Mouse (Mus musculus) left cerebral cortex, postnatal 14 days (tissue): ENCODE data around the gene Cmtm8. TPM values are rescaled to one million over a fixed set of nuclear protein-coding genes. Genes with fewer than 3 reads are reported as not detected.

ENCODE experiments used
- DNase-seq, 2 experiments: peaks; one replicate each; pipeline ENCODE4 v3.0.0; 2021 to 2022; ENCODE audit warnings: low spot score in 2 of 2, mixed read lengths in 1 of 2
- intact Hi-C: fragments of 180-260 bp; cut with DNase I; formaldehyde crosslinking; loops from one replicate; pipeline ENCODE4 v1.15.1; 2025
- long read RNA-seq, 2 experiments: library from polyadenylated mRNA; stranded (forward); transcript quantifications; one replicate each; pipeline ENCODE4 v2.0.0; 2021
- total RNA-seq, 2 experiments: library from RNA; stranded (reverse); gene quantifications; 2 replicates each; pipeline ENCODE4 v1.2.3; 2021

The Cmtm8 gene
- 1 to 10 TPM; 1.6 to 2.3 TPM for total RNA-seq
- long read RNA-seq, experiment 1, partial matches to known transcripts = 0 of 1 reads
- long read RNA-seq, experiment 1, other reads (novel, unspliced or antisense) = 1 of 1 reads
- long read RNA-seq, experiment 2, partial matches to known transcripts = 0 of 1 reads
- long read RNA-seq, experiment 2, other reads (novel, unspliced or antisense) = 0 of 1 reads

DNA sequence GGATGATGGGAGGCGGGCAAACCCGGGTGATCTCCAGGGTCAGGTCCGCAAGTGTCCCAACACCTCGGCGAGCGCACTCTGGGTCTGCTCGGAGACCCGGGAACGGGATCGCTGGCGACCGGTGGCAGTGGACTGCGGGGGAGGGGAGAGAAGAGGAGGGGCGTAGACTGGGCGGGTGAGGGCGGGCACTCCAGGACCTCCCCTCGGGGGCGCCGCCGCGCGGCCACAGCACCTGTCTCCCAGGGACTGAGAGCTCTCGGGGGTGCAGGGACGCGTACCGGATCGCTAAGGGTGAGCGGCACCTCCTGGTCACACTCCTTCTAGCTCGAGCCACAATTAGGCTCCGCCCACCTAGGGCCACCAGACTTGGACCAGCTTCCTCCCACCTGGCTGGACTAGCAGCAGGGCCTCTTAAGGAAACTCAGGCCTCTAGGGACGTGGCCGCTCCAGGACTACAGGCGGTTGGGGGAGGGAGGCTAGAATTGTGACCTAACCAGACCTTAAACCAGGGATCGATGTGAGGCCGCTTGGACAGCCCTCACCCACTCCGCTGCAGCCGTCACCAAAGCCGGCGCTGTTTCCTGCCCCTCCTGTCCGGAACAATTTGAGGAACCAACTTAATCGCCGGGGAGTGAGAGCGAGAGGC lies at the start of gene Cmtm8:
Cmtm8 (minus strand) TSS at position 140 of the 646 bp plus-strand sequence.
- peak; percentile 10 to 14 for DNase-seq
- intact Hi-C loops = no loop called here

DNA sequence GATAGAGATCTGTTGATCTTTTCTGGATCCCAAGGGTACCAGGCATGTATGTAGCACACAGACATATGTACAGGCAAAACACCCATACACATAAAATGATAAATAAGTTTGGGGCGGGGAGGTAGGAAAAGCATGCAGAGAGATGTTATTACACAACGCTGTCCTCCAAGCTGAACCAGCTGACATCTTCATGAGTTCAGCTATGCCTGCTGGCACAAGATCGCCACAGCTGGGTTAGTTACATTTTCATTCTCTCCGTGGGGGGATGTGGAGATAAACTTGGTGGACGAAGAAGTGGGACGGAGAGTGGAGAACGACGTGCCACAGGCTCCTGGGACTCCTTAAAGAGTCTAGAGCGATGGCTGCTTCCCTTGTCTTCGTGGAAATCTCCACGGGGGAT lies 49.0 kb upstream of the Cmtm8 start:
- DNase-seq = no peak
- intact Hi-C loops = no loop called here

DNA sequence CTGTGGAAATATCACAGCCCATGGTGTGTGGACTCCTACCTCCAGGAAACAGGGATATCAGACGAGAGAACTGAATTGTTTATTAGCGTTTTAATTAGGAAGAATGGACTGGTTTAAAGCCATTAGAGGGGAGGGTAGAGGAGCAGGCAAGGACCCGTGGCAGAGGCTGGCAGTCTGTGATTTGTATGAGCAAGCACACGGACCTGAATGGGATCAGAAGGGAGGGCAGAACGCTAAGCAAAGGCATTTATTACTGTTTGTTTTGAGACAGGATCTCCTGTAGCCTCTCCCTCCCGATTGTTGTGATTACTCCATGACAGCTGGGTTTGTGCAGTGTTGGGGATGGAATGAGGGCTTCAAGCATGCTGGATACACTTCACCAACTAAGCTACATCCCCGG lies 46.4 kb upstream of the Cmtm8 start:
- DNase-seq = no peak
- intact Hi-C loops = no loop called here

DNA sequence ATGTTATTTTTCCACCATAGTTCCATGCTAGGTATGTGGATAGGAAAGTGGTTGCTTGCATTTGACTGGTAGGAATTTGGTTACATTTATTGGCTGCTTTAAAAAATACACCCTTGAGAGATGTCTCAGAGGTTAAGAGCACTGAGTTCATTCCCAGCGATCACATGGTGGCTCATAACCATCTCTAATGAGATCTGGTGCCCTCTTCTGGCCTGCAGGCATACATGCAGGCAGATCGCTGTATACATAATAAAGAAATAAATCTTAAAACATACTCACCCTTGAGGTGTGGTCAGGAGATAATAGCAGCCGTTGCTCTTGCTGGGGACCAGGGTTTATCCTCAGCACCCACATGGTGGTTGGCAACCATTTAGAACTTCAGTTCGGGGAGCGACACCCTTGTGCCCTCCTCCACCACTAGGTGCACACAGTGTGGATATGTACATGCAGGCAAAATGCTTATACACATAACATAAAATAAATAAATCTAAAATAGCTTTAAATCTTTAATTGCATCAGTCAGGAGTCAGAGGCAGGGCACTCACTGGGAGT lies 45.0 kb upstream of the Cmtm8 start:
- no peak for DNase-seq
- intact Hi-C loops = loop anchor here (5.0 kb wide), 1 partner anchor 72 kb away; no protein-coding TSS in a partner anchor

DNA sequence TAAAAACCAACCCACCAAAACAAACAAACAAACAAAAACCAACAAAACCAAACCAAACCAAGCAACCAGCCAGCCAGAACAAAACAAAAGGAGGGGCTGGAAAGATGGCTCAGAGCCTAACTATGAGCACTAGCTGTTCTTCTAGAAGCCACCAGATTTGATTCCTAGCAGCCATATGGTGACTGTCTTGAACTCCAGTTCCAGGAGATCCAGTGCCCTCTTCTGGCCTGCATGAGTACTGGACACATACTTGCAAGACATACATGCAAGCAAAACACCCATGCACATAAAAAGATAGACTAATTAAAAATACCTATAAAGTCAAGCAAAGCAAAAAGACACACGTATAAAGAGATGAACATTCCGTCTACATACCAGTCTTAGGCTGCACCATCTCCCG lies 43.7 kb upstream of the Cmtm8 start:
- peak; percentile 12 to 50 for DNase-seq
- intact Hi-C loops = loop anchor here (5.0 kb wide), 1 partner anchor 70 kb away; no protein-coding TSS in a partner anchor

DNA sequence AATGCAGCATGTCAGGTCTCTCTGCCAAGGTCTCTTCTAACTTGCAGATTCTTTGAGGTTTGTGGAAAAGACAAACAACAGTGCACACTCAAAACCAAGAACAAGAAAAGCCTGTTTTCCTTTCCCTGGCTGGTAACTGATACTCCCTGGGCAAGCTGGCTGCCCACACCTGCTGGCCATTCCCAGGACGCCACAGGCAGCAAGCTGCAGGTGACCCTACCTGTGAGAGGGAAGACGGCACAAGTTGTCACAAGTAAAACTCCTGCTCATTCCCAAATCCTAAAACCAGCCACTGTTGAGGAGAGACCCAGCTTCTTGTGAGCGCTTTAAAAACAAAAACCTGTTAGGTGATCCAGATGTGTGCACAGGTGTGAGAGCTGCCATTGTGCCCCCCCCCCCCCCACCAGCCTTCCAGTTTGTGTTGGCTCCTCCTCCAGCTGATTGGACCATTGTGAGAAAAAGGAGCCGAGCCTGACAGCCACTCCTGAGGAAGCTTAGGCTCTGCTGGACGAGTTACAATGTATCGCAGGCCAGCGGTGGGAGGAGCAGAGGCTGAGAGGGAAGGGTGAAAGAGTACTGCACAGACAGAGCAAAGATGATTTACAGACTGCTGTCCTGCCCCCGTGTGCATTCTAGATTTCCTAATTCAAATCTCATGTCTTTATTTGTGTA lies 42.2 kb upstream of the Cmtm8 start:
- DNase-seq = no peak
- intact Hi-C loops = loop anchor here (5.0 kb wide), 1 partner anchor 69 kb away; no protein-coding TSS in a partner anchor

DNA sequence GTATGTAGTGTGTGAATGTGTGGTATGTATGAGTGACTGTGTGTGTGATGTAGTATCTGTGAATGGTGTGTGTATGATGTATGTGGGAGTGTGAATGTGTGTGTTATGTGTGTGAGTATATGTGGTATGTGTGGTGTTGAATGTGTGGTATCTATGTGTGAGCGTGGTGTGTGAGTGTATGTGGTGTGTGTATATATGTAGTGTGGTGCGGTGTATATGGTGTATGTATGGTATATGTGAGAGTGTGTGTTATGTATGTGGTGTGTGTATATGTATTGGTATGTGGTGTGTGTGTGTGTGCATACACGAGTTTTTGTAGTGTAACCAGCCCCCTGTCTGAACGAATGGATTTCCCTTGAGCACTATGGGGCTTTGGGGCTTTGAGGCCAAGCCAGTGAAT lies 41.6 kb upstream of the Cmtm8 start:
- DNase-seq = no peak
- intact Hi-C loops = loop anchor here (5.0 kb wide), 1 partner anchor 68 kb away; no protein-coding TSS in a partner anchor

DNA sequence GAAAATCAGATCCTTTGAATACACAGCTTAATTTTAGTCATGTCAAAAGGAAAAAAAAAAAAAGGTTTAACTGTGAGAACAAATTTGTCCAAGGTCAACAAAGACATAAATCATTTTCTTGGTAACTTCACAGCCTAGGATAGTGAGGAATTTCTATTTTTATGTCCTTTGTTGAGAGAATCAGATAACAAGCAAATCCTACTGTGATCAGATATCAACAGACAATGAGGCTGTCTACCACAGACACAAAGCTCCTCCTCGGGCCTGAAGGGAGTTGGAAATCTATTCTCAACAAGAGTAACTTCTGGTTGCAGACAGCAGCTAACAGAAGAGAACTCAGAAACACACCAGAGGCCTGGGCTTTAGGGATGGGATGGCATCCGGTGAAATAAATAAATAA lies 38.0 kb upstream of the Cmtm8 start:
- intact Hi-C loops = no loop called here
- no peak for DNase-seq

DNA sequence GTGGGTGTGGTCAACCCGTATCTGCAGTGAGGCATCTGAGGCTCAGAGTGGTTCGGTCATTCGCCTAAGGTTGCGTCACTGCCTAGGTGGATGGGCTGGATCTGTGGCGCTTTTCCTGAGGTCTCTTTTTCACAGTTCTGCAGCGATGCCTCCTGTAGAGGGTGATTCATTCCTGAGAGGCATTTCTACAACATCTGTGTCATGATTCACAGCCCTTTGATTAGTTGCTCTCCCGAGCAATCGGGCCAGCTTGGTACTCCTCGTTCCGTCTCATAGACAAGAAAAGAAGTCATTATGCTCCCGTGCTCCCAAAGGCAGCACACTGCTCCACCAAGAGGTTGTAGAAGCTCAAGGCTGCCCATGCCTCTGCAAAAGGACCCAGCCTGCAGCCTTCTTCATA lies 11.4 kb upstream of the Cmtm8 start:
- DNase-seq = peak; percentile 32 to 54
- intact Hi-C loops = no loop called here

DNA sequence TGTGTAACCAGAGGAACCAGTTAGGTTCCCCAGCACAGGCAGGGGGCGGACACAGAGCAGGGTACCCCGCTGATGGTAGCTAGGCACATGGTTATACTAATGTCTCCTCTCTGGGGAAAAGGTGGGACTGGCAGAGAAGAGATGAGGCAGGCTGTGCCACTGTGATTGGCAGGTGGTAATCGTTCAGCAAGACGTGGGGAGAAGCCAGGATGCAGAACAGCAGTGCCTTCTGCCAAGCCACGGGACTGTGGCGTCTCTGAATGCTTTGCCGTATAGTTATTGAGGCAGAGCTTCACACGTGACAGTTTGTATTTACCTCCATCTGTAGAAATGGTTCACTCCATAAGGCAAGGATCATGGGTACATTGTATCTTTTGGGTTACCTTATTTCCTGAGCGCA lies 10.7 kb upstream of the Cmtm8 start:
- peak in 1 of 2 experiments; percentile 33 for DNase-seq
- intact Hi-C loops = no loop called here

DNA sequence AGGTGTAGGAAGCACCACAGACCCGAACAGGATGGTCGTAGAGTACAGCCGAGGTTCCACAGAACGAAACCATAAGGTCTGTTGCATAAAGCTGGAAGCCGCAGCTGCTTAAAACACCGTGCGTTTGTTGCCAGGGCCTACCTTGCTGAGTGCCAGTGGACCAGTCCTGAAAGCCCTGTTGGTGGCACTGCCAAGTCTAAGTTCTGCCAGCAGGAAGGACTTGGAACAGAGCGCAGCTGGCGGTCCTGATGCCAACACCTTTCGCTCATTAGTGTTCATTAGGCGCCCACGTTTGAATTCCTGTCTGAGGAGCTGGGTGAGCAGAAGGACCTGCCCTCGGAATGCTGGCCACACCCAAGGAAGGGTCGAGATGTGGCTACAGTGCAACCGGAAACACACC lies 9.4 kb upstream of the Cmtm8 start:
- intact Hi-C loops = no loop called here
- DNase-seq = no peak

DNA sequence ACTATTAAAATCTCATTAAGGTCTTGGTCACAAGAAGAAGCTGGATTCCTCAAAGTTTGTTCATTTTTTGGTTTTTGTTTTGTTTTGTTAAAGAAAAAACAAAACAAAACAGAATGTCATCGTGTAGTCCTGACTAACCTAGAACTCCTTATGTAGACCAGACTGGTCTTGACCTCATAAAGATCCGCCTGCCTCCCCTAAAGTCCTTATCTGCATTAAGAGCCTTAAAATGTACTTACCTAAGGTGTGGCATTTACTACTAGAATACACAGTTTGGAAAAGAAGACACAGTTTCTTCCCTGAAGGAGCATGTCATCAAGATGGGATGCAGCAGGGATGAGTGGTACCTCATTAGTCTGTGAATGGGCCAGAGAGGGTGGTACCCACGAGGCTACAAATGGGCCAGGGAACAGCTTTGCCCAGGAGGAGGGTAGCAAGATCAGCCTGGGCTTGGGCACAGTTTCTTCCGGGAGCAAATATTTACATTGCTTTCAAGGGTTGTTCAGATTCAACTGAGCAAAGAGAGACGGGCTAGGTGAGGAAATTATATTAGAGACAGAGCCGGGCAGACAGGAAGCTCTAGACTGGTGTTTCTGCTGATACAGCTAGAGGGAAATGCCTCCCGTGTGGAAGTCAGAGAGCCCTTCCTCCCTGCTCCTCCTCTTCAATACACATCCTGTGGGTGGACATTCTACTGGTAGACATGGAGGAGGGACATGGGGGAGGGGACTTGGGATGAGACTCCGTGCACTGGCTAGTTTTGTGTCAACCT lies 7.6 kb upstream of the Cmtm8 start:
- DNase-seq = no peak
- intact Hi-C loops = no loop called here

DNA sequence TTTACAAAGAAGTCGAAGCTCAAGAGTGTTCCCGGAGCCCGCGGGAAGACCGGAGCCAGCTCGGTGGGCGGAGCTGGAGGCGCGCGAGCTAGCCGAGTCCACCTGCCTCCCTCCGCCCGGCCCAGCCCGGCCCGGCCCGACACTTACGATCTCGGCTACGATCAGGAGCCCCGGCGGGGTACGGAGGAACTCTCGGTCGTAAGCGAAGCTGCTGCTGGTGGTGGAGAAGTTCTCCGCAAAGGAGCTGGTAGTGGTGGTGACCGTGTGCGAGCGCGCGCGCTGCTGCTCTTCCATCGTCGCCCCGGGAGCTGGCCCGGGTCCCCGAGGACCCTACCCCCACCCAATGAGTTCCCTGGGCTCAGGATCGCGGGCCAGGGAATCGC lies 331 bp downstream of the Cmtm8 start:
- intact Hi-C loops = no loop called here
- DNase-seq = peak in 1 of 2 experiments; percentile 4

DNA sequence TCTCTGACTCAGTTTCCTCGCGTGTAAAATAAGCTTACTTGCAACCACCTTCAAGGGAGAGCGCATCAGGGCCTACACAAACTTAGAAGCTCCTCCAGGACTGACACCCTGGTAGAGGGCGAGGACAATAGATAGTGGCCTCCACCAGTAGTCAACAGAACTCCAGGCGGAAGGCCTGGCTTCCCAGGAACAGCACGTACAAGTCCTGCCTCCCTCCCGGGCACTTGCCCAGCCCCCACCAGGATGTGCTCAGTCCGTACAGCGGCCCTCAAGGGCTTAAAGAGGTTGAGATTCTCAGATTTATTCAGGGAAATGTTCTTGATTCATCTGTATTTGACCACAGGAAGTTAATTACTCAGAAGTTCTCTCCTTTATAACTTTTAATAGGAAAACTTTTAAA lies 1.1 kb downstream of the Cmtm8 start:
- DNase-seq = no peak
- intact Hi-C loops = no loop called here

DNA sequence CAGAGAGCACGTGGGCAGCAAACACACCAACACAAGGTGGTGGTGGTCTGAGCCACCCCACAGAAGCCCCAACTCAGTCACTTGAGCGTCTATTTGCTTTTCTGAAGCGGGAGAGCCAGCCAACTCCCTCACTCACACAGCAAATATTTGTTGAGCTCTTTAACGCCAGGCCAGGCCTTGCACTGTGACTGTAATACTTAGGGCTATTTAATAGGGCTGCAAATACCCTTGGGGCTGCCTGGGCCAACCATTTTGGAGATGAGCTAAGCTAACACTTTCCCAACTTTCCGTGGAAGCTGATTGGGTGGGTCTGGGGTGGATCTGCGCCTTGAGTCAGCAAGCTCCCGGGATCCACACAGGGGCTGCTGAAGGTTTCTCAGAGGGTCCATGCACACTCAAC lies 1.7 kb downstream of the Cmtm8 start:
- no peak for DNase-seq
- intact Hi-C loops = no loop called here

DNA sequence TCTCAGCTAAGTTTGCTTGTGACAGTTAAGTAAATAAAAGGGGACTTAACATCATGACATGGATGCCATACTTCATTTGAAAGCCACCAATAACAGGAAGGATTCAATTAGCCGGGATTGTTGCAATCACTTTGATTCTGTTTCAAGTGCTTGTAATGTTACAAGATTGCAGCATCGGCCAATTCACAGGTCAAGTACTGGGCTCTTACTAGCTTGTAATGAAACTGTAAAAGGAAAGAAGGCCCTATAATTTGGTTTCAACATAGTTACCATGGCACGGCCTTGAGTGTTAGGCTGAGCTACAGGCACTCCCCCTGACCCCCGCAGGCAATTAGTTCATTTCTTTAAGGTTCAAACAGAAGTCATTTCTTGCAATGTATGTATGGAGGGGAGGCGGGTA lies 5.1 kb downstream of the Cmtm8 start:
- no peak for DNase-seq
- intact Hi-C loops = no loop called here

DNA sequence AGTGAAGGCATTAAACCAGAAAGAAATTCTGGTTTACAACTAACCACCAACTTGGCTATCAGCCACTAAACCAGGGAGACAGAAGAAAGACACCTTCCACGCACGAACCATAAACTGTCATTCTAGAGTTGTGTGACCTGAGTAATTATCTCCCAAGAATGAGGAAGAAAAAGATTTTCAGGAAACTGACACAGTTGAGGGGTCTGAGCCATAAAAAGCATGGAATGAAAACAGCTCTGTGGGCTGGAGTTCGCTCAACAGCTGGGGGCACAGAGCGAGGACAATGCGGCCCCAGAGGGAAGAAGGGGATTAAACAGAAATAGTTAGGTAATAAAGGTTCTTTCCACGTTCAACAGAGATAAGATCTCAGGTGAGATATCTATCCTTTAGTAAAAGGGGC lies 12.4 kb downstream of the Cmtm8 start:
- intact Hi-C loops = no loop called here
- no peak for DNase-seq

DNA sequence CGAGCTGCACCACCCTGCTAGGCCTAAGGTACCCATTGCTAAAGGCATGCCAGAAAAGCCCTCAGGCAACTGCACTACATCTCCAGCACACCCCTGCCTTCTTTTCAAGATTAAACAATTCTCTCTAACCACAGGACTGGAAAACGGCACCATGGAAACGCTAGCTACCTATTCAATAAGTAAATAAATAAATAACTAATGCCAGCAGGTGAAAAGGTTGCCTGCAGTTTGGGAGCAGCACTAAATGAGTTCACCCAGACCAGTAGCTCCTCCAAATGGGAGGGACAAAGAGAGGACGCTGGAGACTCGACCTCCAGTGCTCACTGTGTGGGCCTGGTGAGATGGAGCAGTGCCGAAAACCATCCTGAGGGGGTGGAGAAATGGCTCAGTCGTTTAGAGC lies 13.6 kb downstream of the Cmtm8 start:
- intact Hi-C loops = no loop called here
- DNase-seq = no peak

DNA sequence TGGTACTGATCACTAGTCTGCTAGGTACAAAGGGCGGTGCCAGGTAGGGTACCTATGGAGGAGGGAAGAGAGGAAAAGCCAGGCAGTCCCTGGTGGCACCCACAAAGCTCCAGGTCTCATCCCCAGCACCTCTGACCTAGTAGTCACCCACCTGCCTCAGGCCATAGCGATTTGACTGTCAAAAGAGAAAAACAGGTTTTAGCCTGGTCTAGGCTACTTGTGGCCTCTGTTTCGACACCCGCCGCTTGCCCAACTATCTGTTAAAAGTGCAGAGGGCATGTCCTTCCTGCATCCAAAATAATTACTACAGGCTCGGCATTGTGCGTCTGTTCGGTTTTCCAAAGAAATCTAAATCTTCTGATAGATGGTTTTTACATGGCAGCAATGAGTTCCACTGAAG lies 14.3 kb downstream of the Cmtm8 start:
- DNase-seq = no peak
- intact Hi-C loops = no loop called here

DNA sequence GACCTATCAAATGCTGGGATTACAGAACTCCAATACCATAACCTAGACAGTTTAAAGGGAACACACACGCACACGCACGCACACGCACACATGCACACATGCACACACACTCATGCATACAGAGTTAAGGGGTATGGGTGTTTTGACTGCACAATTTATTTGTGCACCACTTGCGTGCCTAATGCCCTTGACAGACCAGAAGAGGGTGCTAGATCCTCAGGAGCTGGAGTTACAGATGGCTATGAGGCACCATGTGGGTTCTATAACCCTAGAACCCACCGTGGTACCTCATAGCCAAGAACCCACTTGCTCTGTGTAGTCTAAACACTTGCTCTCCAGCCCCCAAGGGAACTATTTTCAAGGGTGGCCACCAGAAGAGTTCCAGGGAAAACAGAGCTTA lies 15.6 kb downstream of the Cmtm8 start:
- DNase-seq = no peak
- intact Hi-C loops = no loop called here
